Mouse (Mus musculus): Measurements from ENCODE around the gene Tmprss9. TPM values are rescaled to one million over a fixed set of nuclear protein-coding genes. Genes with fewer than 3 reads are reported as not detected.
A peak's percentile ranks its signal among the peaks of the same experiment; 100 is the strongest.

The Tmprss9 gene
- total RNA-seq, 2 experiments from 2014 or later, result 0.10 to 0.13 TPM

DNA sequence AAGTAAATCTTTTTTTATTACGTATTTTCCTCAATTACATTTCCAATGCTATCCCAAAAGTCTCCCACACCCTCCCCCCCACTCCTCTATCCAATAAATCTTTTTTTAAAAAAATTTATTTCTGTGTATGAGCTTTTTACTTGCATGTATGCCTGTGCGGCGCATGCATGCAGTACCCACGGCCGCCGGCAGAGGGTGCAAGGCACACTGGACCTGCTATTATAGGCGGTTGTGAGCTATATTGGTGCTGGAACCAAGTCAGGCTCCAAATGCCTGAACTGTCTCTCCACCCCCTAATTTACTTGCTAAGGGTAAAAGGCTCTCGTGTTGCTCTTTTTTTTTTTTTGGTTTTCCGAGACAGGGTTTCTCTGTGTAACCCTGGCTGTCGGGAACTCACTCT is 9.7 kb downstream of the Tmprss9 start:
- DNase-seq (ENCODE audit: low spot score in 2 of 2), result peak; percentile 76 to 82

DNA sequence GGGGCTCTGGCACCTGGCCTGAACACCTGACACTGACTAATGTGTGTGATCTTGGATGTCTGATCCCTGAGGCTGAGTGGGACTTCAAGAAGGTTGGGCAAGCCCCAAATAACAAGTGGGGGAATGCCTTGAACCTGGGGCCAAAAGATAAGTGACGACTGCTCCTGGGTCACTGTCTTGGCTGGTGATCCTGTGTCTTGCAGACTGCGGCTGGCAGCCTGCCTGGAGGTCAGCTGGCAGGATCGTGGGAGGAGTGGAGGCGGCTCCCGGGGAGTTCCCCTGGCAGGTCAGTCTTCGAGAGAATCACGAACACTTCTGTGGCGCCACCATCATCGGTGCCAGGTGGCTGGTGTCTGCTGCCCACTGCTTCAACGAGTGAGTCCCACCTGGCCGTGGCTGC is 15.5 kb downstream of the Tmprss9 start:
- DNase-seq (ENCODE audit: low spot score in 2 of 2), result peak; percentile 68 to 74

DNA sequence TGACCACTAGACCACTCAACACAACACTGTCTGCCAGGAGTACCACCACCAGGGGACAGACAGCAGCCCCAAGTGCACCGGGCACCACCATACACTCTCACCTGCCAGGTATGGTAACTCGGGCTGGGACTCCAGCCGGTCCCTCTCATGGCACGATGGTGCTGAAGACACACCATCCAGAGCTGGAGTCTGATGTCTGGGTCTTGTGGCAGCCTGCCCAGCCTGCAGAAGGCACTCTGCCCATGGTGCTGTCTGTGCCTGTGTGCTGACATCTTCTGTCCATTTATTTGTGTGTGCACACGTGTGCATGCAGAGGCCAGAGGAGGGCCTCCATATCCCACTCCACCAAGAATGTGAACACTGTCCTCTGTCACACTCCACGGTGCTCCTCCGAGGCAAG is 23.5 kb downstream of the Tmprss9 start:
- no peak for DNase-seq (ENCODE audit: low spot score in 2 of 2)

DNA sequence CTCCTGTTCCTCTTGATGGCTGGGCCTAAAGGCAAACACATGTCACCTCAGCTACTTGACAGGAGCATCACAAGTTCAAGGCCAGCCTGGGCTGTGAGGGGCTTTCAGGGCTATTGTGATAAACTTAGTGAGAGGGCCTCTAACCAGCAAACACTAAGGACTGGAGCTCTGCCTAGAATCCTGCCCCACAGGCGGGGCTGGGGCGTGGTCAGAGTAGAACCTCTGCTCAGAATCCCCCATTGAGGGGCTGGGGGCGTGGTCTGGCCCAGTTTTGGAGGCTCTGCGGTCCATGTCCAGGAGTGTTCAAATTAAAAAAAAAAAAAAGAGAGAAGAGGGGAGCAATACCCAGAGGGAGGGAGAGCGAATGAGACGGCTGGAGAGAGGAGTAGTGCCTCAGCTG is 24.0 kb downstream of the Tmprss9 start:
- DNase-seq (ENCODE audit: low spot score in 2 of 2), result no peak

DNA sequence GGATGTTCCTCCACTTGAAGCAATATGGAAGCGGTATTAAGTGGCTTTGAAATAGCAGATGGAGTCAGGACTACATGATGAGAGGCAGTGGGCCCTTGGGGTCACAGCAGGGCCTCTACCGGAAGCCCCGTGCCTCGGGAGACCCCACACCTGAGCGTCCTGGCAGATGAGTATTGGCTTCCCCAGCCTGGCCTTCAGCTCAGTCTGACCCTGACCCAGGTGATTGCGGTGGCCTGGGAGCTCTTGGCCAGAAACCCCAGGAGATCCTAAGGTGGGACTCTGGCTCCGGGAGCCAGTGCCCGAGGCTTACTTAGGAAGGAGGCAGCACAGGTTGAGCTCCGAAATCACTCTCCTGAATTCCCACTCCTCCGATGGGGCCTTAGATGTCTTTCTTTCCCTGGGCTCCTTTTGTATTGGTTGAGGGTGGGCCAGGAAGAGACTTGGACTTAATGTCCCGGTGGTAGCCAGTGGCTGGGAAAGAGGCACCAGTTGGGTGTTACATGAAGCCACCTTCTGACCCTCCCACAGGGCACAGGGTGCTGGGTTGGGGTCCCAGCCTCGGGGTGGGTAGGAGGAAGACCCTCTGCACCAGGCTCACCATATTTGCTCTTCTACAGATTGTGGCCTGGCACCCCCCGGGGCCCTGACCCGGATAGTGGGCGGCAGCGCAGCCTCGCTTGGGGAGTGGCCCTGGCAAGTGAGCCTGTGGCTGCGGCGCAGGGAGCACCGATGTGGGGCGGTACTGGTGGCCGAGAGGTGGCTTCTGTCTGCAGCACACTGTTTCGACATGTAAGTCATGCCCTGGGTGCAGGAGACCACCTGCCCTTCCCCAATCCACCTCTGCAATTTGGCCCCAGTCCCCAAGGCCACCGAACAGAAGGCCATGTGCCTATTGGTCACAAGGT is 25.2 kb downstream of the Tmprss9 start:
- no peak for DNase-seq (ENCODE audit: low spot score in 2 of 2)

DNA sequence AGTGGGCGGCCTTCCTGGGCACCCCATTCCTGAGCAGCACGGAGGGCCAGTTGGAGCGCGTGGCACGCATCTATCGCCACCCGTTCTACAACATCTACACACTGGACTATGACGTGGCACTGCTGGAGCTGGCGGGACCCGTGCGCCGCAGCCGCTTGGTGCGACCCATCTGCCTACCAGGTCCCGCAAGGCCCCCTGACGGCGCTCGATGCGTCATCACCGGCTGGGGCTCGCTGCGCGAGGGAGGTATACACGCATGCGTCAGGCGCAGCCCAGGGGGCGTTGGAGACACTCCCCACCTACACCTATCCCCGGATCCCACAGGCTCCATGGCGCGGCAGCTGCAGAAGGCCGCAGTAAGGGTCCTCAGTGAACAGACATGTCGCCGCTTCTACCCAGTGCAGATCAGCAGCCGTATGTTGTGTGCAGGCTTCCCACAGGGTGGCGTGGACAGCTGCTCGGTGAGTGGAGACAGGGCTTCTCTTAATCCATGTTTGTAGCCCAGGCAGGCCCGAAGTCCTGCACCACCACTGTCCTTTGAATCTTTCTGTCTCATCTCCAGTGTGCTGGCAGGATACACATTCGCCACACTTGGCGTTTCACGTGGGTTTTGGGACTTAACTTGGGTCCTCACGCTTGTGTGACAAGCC is 26.3 kb downstream of the Tmprss9 start:
- no peak for DNase-seq (ENCODE audit: low spot score in 2 of 2)

DNA sequence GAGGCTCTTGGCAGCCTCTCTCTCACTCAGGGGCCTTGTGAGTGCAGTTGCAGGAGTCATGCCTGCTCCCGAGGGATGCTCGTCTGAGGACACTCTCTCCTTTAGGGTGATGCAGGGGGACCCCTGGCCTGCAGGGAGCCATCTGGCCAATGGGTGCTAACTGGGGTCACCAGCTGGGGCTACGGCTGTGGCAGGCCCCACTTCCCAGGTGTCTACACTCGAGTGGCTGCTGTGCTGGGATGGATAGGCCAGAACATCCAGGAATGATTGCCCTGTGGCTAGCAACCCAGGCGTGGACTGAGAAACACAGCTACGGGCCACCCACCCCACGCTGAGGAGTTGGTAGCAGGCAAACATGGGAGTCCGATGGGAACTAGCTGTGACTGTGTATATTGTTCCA is 27.4 kb downstream of the Tmprss9 start:
- DNase-seq (ENCODE audit: low spot score in 2 of 2), result no peak

DNA sequence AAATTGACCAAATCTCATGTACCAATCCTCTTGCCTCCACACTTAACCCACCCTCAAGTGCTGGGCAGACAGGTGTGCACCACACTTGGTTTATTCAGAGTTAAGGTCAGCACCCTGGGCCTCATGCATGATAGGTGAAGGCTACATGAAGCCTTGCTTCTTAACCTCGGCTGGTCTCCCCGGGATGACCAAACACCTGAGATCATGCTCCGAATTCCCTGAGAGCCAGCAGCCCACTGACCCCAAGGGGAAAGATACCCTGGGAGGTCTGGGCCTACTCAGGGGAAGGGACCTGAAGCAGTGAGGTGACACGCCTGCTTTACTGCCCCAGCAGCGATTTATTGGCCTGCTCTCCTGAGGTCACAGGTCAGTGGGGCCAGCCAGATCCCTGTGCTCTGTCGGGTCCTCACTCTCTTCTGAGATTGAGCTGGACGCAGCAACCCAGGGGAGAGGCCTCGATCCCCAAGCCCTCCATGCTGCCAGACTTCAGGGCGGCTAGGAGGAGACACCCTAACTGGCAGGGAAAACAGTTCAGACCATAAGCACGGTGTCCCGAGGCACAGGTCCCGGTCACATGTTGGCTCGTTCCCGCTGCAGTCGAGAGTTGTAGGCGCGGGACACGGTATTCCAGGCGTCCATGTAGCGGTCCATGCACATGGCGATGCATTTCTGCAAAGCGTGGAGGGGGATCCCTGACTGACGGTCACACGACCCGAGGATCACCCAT is 28.1 kb downstream of the Tmprss9 start:
- no peak for DNase-seq (ENCODE audit: low spot score in 2 of 2)

DNA sequence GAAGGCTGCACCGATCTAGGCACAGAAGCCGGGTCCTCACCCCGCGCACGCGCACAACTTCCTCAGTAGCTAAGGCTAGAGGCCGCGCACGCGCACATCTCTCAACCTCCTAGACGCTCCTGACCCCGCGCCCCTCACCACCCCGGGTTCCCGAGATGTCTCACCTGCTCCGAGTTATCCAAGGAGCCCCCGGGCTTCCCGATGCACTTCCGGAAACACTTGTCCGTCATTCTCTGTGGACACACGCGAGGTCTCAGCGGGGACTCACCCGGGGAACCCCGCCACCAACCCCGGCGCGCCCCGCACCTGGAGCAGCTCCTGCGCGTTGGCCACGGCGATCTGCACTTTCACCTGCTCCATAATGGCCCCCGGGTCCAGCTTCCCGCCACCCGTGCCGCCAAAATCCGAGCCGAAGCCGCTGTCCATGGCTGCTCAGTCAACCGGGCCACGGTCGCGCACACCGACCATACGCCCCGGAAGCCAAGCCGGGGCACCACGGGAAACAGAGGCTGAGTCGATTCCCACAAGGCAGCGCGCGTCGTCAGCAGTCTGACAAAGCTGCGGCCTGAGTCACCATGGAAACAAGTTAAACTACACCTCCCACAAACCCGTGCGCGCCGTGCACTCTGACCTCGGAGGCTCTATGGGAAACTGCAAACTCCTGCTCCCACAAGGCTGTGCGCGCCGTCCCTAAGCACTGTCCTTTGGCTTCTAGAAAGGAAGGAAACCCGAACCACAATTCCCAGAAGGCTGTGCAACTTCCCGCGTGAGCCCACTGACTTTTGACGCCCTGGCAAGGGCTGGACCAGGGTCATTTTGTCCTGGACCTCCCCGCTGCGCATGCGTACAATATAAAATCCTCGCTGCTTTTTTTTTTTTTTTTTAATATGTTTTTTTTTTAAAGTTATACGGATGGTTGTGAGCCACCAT is 28.9 kb downstream of the Tmprss9 start, which contains the start of gene Timm13:
TSS of gene Timm13 (minus strand) at position 652 of the 930 bp plus-strand sequence.
- peak; percentile 88 to 89 for DNase-seq (ENCODE audit: low spot score in 2 of 2)

DNA sequence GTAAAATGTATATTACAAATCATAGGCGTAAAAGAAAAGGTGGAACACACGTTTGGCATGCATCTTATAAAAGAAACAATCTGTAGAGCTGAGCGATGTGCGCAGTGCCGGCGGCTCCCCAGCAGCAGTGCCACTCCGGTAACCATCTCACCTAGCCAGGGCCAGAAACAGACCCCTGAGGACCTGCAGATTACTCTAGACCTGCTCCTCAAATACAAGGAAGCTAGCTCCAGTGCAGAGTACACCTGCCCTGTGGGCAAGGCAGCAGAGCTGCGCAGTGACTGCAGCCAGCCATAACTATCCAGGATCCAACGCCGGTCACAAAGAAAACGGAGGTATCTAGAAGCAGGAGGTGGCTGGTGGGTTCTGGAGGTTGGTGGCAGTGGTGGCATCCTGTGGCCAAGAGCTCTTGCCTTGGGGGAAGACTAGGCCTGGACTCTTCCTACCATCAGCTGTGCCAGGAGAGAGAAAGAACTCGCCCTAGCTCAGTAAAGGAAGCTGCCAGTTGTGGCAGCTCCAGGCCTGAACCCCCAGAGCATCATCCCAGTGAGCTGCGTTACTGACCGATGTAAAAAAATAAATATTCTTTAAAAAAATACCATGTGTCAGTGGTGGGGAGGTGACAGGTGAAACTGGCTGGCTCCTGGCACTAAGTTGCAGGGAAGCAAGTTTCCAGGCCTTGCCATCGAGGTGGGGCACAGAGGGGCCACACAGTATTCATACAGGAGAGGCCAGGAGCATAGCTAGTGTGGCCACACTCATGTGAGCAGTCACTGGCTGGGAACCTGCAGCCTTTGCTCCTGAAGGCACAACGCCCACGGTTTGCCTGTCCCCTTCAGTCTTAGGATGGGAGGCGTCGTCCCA is 30.0 kb downstream of the Tmprss9 start:
- DNase-seq (ENCODE audit: low spot score in 2 of 2), result no peak

DNA sequence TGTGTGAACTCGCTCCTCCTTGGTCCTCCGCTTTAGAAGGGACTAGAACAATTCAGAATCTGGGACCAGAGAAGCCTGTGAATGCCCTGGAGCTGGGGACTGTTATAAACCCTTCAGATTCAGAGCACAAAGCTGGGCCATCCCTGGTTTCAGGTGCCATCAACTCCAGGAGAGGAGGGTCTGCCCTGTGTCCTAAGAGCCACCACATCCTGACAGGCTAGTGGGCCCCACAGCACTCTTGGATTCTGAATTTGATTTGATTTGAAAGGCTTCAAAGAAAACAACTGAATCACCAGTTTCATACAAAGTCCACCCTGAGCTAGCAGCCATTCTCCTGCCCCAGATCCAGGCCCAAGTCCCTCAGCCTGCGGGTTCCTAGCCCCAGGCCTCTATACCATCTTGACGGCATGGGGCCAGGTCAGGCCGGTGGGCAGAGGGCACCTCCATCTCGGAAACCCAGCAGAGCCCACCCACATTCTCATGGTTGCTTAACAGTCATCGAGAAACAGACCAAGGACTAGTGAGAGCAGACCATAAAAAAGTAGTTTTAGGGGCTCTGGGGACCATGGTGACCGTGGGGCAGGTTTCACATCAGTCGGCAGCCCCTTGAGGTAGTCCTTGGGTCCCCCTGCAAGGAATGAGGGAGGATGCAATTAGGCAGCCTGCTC is 30.8 kb downstream of the Tmprss9 start:
- no peak for DNase-seq (ENCODE audit: low spot score in 2 of 2)

DNA sequence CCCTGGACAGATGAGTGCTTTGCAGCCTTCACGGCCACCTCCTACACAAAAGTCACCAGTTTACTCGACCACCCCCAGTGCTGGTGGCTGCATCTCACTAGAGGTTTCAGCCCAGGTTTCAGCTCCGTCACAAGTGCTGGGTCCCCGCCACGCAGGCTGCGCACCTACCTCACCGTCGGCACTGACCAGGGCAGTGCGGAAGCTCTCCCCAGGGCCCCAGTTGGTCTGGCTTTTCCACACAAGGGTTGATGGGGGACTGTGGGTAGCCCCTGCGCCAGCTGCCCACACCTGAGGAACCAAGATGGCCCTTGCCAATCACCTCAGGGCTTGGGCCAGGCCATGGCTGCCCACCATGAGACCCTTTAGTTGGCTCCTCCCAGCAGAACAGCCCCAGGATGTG is 31.6 kb downstream of the Tmprss9 start:
- no peak for DNase-seq (ENCODE audit: low spot score in 2 of 2)

DNA sequence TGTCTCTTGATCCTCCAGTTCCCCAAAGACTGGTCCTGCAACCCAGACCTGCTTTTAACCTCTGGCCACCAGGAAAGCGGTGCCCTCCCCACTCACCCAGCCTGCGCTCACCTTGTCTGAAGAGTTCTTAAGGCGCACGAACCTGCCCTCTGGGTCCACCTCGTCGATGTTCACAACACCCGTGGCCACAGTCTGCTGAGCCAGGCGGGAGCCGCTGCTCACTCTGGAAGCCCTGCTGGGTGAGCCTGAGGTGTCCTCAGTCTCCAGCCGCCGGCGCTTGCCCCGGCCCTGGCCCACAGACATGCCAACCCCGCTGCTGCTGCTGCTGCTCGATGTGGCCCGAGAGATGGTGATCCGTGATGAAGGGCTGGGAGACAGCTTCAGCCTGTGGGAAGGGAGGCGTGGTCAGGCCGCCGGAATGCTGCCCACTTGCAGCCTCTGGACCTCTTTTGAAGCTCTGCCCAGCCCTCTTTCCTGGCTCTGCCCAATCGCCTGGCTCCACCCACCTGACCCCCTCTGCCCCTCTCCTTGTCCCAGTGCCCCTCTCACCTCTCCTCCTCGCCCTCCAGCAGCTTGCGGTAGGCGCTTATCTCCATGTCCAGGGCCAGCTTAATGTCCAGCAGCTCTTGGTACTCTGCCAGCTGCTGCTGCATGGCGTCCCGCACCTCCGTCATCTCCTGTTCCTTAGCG is 32.5 kb downstream of the Tmprss9 start:
- no peak for DNase-seq (ENCODE audit: low spot score in 2 of 2)

DNA sequence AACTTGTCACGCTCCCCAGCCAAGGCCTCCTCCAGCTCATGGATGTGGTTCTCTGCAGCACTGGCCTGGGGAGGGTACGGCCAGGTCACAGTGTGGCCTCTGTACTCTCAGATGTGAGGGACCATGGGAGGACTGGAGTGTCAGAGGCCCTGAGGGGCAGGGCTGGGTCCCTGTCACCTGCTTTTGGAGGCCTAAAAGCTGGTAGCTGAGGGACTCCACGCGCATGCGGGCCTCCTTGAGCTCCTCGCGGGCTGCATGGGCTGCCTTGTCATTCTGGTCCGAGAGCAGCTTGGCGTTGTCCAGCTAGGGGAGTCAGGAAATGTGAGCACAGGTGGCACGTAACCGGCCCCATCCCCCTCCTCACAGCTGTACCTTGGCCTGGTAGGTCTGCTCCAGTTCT is 33.1 kb downstream of the Tmprss9 start:
- no peak for DNase-seq (ENCODE audit: low spot score in 2 of 2)

DNA sequence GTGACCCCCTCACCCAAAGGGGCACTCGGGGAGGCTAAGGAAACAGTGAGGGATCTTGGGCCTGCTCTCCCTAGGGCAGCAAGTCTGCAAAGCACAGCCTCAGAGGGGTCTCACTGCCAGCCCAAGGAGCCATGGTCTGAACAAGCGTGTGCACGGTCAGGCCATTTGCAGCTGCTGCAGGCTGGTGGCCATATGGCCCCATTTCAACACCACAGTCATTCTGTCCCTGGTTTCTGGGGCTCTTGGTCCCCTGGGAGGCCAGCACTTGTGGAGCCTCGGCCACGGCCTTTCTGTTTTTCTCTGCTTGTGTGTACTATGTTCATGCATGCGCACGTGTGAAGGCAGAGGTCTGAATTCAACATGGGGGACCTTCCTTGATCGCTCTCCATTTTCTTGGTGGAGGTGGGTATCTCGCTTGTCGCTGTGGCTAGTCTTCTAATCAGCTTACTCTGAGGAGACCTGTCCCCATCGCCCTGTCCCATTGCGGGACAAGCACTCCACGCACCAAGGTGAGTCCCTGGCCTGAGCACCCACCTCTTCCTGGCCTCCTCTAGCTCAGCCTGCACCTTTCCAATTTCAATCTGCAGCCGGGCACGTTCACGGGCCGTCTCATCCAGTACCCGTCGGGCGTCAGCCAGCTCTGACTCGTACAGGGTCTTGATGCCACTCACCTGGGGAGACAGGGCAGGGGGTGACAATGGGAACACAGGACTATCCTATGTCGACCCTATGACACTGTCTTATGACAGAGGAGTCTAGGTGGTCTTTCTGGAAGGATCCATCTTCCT is 37.9 kb downstream of the Tmprss9 start:
- no peak for DNase-seq (ENCODE audit: low spot score in 2 of 2)

DNA sequence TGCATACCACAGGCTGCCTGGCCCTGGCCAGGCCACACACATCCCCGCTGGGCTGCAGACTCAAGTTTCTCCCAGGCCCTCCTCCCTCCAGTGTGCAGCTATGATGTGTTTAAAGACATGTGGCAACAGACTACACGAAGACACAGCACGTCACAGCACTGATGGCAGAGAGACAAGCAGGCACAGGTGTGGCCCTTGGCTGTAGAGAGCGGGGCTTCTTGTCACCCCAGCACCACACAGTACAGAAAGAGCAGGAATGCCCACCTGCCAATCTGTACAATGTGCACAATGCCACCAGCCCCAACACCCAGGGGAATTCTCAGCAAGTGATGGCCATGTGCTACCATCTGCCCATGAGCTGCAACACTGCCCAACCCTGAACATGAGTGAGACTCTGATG is 39.7 kb downstream of the Tmprss9 start:
- no peak for DNase-seq (ENCODE audit: low spot score in 2 of 2)

DNA sequence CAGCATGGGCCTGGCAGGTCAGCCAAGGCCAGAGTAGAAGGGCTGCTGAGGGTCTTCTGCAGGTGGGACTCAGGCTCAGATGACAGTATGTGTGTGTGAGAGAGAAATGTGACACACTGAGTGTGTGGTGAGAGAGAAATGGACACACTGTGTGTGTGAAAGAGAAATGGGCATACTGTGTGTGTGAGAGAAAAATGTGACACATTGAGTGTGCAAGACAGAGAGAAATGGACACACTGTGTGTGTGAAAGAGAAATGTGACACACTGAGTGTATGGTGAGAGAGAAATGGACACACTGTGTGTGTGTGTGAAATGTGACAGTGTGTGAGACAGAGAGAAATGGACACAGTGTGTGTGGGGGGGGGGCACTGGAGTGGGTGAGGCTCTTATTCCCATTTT is 40.2 kb downstream of the Tmprss9 start:
- DNase-seq (ENCODE audit: low spot score in 2 of 2), result no peak
